Mouse (Mus musculus) forebrain, embryonic 11.5 days (tissue): ENCODE measurements around the gene Lpp. TPM values are rescaled to one million over a fixed set of nuclear protein-coding genes. Genes with fewer than 3 reads are reported as not detected.

ENCODE experiments used
- ATAC-seq: fragments of 200-750 bp; cut with Nextera tagmentation; replicated peaks from 2 replicates; pipeline ENCODE4 v1.8.0; 2017; ENCODE audit warnings: moderate TSS enrichment; ENCODE audit not compliant: low FRiP score
- DNase-seq: peaks from one replicate; pipeline ENCODE4 v3.0.0-alpha.2; 2017; ENCODE audit warnings: low spot score
- H3K27ac ChIP-seq: fragments of 300-500 bp; sonication (generic); 2 replicates; pipeline ENCODE4 v1.5.1; 2014; ENCODE audit warnings: low read depth, low read length
- H3K27me3 ChIP-seq: fragments of 300-500 bp; sonication (generic); 2 replicates; pipeline ENCODE4 v1.6.1; 2014; ENCODE audit warnings: mild to moderate bottlenecking, low read length, mixed read lengths; ENCODE audit not compliant: control insufficient read depth, insufficient read depth
- H3K36me3 ChIP-seq: fragments of 300-500 bp; sonication (generic); 2 replicates; pipeline ENCODE4 v1.6.1; 2014; ENCODE audit warnings: mild to moderate bottlenecking, low read length, moderate library complexity, mixed read lengths; ENCODE audit not compliant: control insufficient read depth, insufficient read depth
- H3K4me1 ChIP-seq: fragments of 300-500 bp; sonication (generic); replicated peaks from 2 replicates; pipeline ENCODE4 v1.6.1; 2014; ENCODE audit warnings: low read length, mixed read lengths; ENCODE audit not compliant: control insufficient read depth, insufficient read depth
- H3K4me2 ChIP-seq: fragments of 300-500 bp; sonication (generic); 2 replicates; pipeline ENCODE4 v1.6.1; 2014; ENCODE audit warnings: low read depth, mild to moderate bottlenecking, low read length, moderate library complexity, mixed read lengths; ENCODE audit not compliant: severe bottlenecking
- H3K4me3 ChIP-seq: fragments of 300-500 bp; sonication (generic); 2 replicates; pipeline ENCODE4 v1.5.1; 2014; ENCODE audit warnings: low read depth, low read length
- H3K9ac ChIP-seq: fragments of 300-500 bp; sonication (generic); 2 replicates; pipeline ENCODE4 v1.6.1; 2014; ENCODE audit warnings: low read length
- H3K9me3 ChIP-seq: fragments of 300-500 bp; sonication (generic); 2 replicates; pipeline ENCODE4 v1.6.1; 2016; ENCODE audit warnings: low read length, mixed read lengths; ENCODE audit not compliant: control insufficient read depth
- WGBS: fragments of 180-500 bp; shearing (Covaris S2); extraction: QIAGEN DNeasy Blood & Tissue Kit; methylation state at CpG from one replicate; pipeline ENCODE4 v1.1.7; 2014; 5-methylcytosine and 5-hydroxymethylcytosine counted together
- polyA plus RNA-seq: library from polyadenylated mRNA; unstranded; fragments of >200 nt; fragmentation: Nextera tagmentation; extraction: Ambion mirVana; gene quantifications from 2 replicates; pipeline ENCODE4 v1.2.1, GENCODE M21; 2014

Lpp gene
- polyA plus RNA-seq, 1 experiment from 2014 or later = 22.1 TPM

DNA sequence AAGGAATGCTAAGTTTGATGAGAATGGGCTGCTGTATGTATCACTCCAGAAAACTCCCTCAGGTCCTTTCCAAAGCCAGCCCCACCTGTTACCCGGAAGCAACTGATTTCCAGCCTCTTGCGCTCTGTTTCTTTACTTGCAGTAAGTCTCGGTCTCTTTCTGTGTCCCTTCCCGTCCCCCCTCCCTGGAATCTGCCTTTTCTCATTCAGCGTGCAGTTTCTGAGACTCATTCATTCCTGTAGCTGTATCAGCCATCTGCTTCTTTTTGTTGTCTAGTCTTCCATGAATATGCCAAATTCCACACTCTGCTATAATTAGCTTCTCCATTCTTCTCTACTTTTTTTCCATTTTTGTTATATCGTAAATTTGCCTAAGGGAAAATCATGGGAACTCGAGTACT lies 561.7 kb downstream of the Lpp start:
- Histone ChIP-seq H3K27ac (no peak overlapping the region), H3K4me2 (no peak overlapping the region), H3K36me3 (no peaks in the 10 kb centered on the region), H3K4me3 (no peak overlapping the region), H3K4me1 (no peaks in the 10 kb centered on the region), H3K9me3 (no peaks in the 10 kb centered on the region), H3K9ac (no peak overlapping the region), H3K27me3 (no peaks in the 10 kb centered on the region)
- WGBS = 80% methylated on average over 7 of the region's 7 CpGs
- no peak for DNase-seq
- no peak for ATAC-seq

DNA sequence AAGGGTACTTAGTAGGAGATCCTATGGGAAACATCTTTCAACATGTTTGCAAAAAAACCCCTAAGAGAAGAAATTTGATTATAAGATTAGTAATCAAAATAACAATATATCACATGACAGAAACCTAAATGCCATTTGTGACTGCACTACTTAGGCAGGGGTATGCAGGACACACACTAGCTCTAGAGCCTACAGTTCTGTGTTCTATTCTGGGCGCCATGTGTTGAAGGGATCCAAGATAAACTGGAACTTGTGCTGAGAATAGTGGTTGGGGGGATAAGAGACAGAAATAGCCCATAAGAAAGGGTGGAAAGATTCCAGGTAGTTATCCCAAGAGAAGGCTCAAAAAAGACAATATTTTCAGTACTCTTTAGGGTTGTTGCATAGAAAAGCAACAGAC lies 565.4 kb downstream of the Lpp start:
- no peak for DNase-seq
- no peak for ATAC-seq
- no peak overlapping the region for H3K4me3 ChIP-seq
- H3K9ac ChIP-seq = no peak overlapping the region
- H3K36me3 ChIP-seq = no peaks in the 10 kb centered on the region
- no peak overlapping the region for H3K27ac ChIP-seq
- H3K9me3 ChIP-seq = no peaks in the 10 kb centered on the region
- H3K4me1 ChIP-seq = no peaks in the 10 kb centered on the region
- no peaks in the 10 kb centered on the region for H3K27me3 ChIP-seq
- no peak overlapping the region for H3K4me2 ChIP-seq
- WGBS = 90% methylated on average over 1 of the region's 1 CpGs

DNA sequence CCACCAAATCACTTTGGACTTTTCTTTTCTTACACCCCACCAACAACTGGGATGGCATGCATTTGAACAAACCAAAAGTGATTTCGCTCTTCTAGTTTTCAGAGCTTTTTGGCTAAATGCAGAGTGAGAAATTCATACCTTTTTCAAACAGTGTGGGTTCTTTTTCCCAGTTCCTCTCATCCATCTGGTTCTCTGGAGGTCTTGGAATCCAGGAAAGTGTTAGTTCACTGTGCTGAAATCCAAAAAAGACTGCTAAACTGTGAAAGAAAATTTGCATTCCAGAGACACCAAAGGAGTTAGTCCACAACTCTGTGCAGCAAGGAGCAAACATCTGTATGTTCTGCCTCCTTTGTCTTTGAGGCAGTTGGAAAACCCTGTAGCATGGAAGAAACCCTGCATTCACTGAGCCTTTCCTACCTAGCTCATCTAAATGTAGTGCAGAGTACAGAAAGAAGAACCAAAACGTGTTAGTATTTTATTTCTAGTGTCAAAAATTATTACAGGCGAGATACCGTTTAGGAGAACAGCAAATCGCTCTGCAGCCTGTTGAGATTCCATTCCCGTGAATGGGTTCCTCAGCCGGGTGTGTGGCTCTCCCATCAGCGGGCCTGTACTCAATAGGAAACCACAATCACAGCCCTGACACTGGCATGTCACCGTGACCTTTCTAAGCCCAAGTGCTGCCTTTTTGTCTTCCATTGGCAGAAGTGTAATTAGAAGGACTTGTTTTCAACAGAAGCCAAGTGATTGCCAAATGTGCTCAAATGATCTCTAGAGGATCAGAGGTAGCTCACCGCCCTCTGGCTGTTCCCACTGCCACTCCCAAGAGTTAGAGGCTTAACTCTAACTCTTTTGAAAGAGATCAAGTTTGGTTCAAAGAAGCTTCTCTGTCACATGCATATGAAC lies 567.8 kb downstream of the Lpp start:
- Histone ChIP-seq H3K4me3 (no peak overlapping the region), H3K9ac (no peak overlapping the region), H3K4me1 (no peaks in the 10 kb centered on the region), H3K27ac (no peak overlapping the region), H3K27me3 (no peaks in the 10 kb centered on the region), H3K4me2 (no peak overlapping the region), H3K9me3 (no peaks in the 10 kb centered on the region), H3K36me3 (no peaks in the 10 kb centered on the region)
- DNase-seq (no peak), ATAC-seq (no peak)
- 75% methylated on average over 10 of the region's 10 CpGs for WGBS

DNA sequence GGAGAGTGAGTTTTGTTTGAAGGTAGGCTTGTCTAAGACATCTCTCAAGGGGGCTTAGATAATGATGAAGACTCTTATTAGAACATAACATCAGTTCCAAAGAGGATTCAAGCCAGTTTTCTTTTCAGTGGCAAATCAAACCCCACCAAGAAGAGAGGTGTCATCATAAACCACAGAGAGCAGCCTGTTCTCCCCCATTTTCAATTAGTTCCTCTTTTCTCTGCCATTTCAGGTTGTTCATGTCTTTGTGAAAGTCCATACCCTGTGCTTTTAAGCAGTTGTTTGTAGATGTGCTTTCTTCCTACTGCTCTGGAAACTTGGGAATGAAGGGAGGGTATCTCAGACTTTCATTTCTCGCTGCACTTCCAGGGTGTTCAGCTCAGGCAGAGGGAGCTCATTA lies 571.0 kb downstream of the Lpp start:
- Histone ChIP-seq H3K4me1 (no peaks in the 10 kb centered on the region), H3K4me2 (no peak overlapping the region), H3K4me3 (no peak overlapping the region), H3K27ac (no peak overlapping the region), H3K9me3 (no peaks in the 10 kb centered on the region), H3K36me3 (no peaks in the 10 kb centered on the region), H3K9ac (no peak overlapping the region), H3K27me3 (no peaks in the 10 kb centered on the region)
- WGBS = 91% methylated on average over 1 of the region's 1 CpGs
- DNase-seq (no peak), ATAC-seq (no peak)

DNA sequence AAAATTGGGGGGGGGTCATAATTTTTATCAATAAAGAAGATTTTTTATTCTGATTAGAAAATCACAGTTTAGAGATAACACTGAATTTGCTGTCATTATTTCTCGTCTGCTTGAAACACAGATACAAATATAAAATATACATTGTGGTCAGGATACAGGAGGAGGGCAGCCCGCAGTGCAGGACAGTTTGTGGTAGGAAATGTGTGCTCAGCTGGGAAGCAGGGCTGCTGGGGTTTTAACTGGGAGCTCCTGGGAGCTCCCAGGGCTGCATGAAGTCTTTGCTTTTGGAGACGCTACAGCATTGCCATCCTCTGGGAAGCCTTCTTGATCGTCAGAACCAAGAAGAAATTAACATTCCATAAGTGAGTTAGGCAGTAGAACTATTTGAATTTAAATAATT lies 571.8 kb downstream of the Lpp start:
- H3K4me1 ChIP-seq = no peaks in the 10 kb centered on the region
- ATAC-seq (no peak), DNase-seq (no peak)
- no peaks in the 10 kb centered on the region for H3K36me3 ChIP-seq
- H3K27me3 ChIP-seq = no peaks in the 10 kb centered on the region
- H3K9me3 ChIP-seq = no peaks in the 10 kb centered on the region
- no peak overlapping the region for H3K4me2 ChIP-seq
- WGBS = 89% methylated on average over 4 of the region's 4 CpGs
- no peak overlapping the region for H3K27ac ChIP-seq
- no peak overlapping the region for H3K4me3 ChIP-seq
- no peak overlapping the region for H3K9ac ChIP-seq

DNA sequence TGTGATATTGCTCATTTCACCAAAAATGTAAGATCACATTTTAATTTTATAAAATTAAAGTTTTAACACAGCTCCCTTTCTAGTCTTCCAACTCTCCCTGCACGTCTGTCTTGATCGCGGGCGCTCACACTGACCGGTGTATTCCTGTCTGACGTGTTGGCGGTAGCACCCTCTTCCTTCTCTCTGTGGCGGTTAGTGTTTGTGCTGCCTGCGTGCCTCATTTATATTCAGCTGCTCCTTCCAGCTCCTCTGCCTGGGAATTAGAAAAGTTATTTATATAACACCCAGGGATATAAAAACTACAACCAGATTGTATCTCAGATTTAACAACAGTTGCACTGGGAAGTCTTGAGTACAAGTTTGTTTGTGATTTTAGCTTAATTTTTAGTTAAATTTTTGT lies 573.2 kb downstream of the Lpp start:
- Histone ChIP-seq H3K27ac (no peak overlapping the region), H3K4me2 (no peak overlapping the region), H3K9me3 (no peaks in the 10 kb centered on the region), H3K27me3 (no peaks in the 10 kb centered on the region), H3K36me3 (no peaks in the 10 kb centered on the region), H3K9ac (no peak overlapping the region), H3K4me1 (no peaks in the 10 kb centered on the region), H3K4me3 (no peak overlapping the region)
- no peak for DNase-seq
- WGBS = 95% methylated on average over 9 of the region's 9 CpGs
- ATAC-seq = no peak

DNA sequence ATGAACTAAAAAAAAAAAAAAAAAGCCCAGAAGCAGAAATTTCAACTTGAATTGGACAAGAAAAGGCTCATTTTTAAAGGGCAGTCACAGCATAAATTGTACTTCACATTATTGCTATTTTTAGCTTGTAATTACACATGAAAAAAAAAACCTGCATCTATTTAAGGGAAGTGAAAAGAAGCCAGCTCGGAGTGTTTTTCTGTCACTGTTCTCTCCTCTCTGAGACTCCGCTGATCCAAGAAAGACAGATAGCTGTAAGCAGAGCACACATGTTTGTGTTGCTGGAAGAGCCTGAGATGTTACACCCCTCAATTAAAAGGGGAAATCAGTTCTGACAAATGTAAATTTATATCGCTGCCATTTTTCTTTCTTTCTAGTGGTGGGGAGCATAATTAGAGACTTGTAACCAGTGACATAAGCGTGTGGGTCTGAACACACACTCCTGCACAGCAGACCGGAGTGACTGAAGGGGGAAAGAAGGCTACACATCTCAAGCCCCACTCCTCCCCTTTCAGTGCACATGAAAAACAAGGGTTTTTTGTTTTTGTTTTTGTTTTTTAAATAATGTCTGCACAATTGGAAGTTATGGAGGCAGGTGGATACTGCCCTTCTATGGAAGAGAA lies 579.8 kb downstream of the Lpp start:
- Histone ChIP-seq H3K27ac (no peak overlapping the region), H3K9ac (no peak overlapping the region), H3K4me1 (no peaks in the 10 kb centered on the region), H3K9me3 (no peaks in the 10 kb centered on the region), H3K36me3 (no peaks in the 10 kb centered on the region), H3K27me3 (no peaks in the 10 kb centered on the region), H3K4me3 (no peak overlapping the region), H3K4me2 (no peak overlapping the region)
- ATAC-seq (no peak), DNase-seq (no peak)
- WGBS = 82% methylated on average over 5 of the region's 5 CpGs

DNA sequence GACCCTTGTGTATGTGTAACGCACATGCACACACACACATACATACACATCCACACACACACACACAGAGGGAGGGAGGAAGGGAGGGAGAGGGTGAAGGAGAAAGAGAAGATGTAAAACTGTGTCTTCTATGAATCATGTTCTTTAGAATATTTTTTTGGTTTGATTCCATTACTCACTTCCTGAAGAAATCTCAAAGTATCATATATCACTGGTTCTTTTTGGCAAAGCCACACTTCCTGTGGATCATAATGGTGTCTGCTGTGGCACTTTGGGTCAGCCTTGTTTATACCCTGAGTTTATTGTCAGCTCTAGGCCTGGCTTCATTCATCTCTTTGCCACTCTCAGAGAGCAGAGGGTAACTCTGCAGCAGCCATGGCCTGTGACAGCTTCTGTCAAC lies 584.5 kb downstream of the Lpp start:
- WGBS = 96% methylated on average over 1 of the region's 1 CpGs
- DNase-seq = no peak
- Histone ChIP-seq H3K27ac (no peak overlapping the region), H3K4me3 (no peak overlapping the region), H3K9me3 (no peaks in the 10 kb centered on the region), H3K4me2 (no peak overlapping the region), H3K36me3 (no peaks in the 10 kb centered on the region), H3K4me1 (no peaks in the 10 kb centered on the region), H3K27me3 (no peaks in the 10 kb centered on the region), H3K9ac (no peak overlapping the region)
- ATAC-seq = no peak

DNA sequence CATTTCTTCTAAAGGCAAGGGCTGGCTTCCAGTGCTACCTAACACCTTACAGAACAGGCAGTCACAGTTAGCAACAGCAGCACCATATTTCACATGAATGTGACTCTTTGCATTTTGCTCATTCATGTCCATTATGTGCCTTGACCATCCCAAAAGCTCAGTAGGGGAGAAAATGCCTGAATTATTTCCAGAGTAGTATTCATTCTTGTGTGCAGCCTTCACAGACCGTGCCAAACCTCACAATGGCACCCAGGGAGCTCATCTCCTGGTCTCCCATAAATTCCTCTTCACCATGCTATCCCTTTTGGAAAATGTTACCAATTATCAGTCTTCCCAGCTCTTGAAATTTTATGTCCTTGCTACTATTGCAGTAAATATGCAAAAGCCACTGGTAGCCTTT lies 584.9 kb downstream of the Lpp start:
- H3K9me3 ChIP-seq = no peaks in the 10 kb centered on the region
- no peak overlapping the region for H3K27ac ChIP-seq
- ATAC-seq (no peak), DNase-seq (no peak)
- no peaks in the 10 kb centered on the region for H3K4me1 ChIP-seq
- 46% methylated on average over 1 of the region's 1 CpGs for WGBS
- no peak overlapping the region for H3K4me3 ChIP-seq
- no peak overlapping the region for H3K4me2 ChIP-seq
- H3K27me3 ChIP-seq = no peaks in the 10 kb centered on the region
- no peak overlapping the region for H3K9ac ChIP-seq
- no peaks in the 10 kb centered on the region for H3K36me3 ChIP-seq
